Mouse (Mus musculus): ENCODE measurements around the gene Dach1. TPM values are rescaled to one million over a fixed set of nuclear protein-coding genes. Genes with fewer than 3 reads are reported as not detected.
A peak's percentile ranks its signal among the peaks of the same experiment; 100 is the strongest.

Gene Dach1
- polyA plus RNA-seq, 1 experiment from 2014 or later, result 13.6 TPM

- no peaks in the 10 kb centered on the region; the same call in 1 of the 2 replicates for H3K4me1 ChIP-seq (replicated peaks)
- no peak overlapping the region for H3K4me3 ChIP-seq (replicated peaks)
- H3K27me3 ChIP-seq, result no peaks in the 10 kb centered on the region
- 0 out of 2 replicates have a peak, but pooled peaks cover 3% of the 10 kb centered on the region for H3K36me3 ChIP-seq
- H3K4me2 ChIP-seq (replicated peaks), result no peak overlapping the region
- no peaks in the 10 kb centered on the region for H3K9me3 ChIP-seq
- no peak overlapping the region for H3K27ac ChIP-seq
- no peak for ATAC-seq
- WGBS, result 92% methylated on average over 5 of the region's 5 CpGs
- H3K9ac ChIP-seq (replicated peaks), result no peak overlapping the region
Measured at GRCm38 (mm10) chr14:97795385-97795952, 374.1 kb downstream of the Dach1 start.

GRCm38 (mm10) chr14:97774135-97774767 lies 395.3 kb downstream of the Dach1 start:
- ATAC-seq, result no peak

GRCm38 (mm10) chr14:97754400-97754799 lies 415.2 kb downstream of the Dach1 start:
- 14% methylated on average over 4 of the region's 4 CpGs for WGBS
- ATAC-seq, result peak; percentile 55; the same call in 1 of the 2 replicates

More at GRCm38 (mm10) chr14:97774135-97774767, 395.3 kb downstream of the Dach1 start:
- Histone ChIP-seq H3K4me1 (replicated peaks) (no peaks in the 10 kb centered on the region), H3K4me2 (replicated peaks) (no peak overlapping the region), H3K9me3 (no peaks in the 10 kb centered on the region; the same call in 1 of the 2 replicates), H3K36me3 (no peaks in the 10 kb centered on the region), H3K9ac (replicated peaks) (no peak overlapping the region), H3K27ac (no peak overlapping the region), H3K4me3 (replicated peaks) (no peak overlapping the region), H3K27me3 (no peaks in the 10 kb centered on the region)
- 91% methylated on average over 2 of the region's 2 CpGs for WGBS

GRCm38 (mm10) chr14:97753973-97754372 lies 415.6 kb downstream of the Dach1 start:
- no peak overlapping the region for H3K4me2 ChIP-seq (replicated peaks)
- no peaks in the 10 kb centered on the region for H3K9me3 ChIP-seq
- no peak overlapping the region for H3K4me3 ChIP-seq (replicated peaks)
- ATAC-seq, result no peak
- H3K4me1 ChIP-seq (replicated peaks), result peaks cover 4% of the 10 kb centered on the region
- H3K27ac ChIP-seq, result no peak overlapping the region
- H3K27me3 ChIP-seq, result no peaks in the 10 kb centered on the region
- 19% methylated on average over 2 of the region's 2 CpGs for WGBS
- no peak overlapping the region for H3K9ac ChIP-seq (replicated peaks)
- H3K36me3 ChIP-seq, result no peaks in the 10 kb centered on the region

More at GRCm38 (mm10) chr14:97754400-97754799, 415.2 kb downstream of the Dach1 start:
- Histone ChIP-seq H3K9ac (replicated peaks) (no peak overlapping the region), H3K36me3 (no peaks in the 10 kb centered on the region), H3K27ac (no peak overlapping the region), H3K4me1 (replicated peaks) (peaks cover 4% of the 10 kb centered on the region), H3K27me3 (no peaks in the 10 kb centered on the region), H3K4me3 (replicated peaks) (no peak overlapping the region), H3K9me3 (no peaks in the 10 kb centered on the region), H3K4me2 (replicated peaks) (no peak overlapping the region)

GRCm38 (mm10) chr14:97743252-97743651 lies 426.3 kb downstream of the Dach1 start:
- H3K27me3 ChIP-seq, result no peaks in the 10 kb centered on the region
- H3K4me2 ChIP-seq (replicated peaks), result no peak overlapping the region
- no peak overlapping the region for H3K27ac ChIP-seq
- 95% methylated on average over 2 of the region's 2 CpGs for WGBS
- H3K9me3 ChIP-seq, result no peaks in the 10 kb centered on the region
- H3K4me1 ChIP-seq (replicated peaks), result no peaks in the 10 kb centered on the region
- H3K36me3 ChIP-seq, result no peaks in the 10 kb centered on the region
- no peak overlapping the region for H3K4me3 ChIP-seq (replicated peaks)
- ATAC-seq, result no peak
- no peak overlapping the region for H3K9ac ChIP-seq (replicated peaks)

GRCm38 (mm10) chr14:97742785-97743184 lies 426.8 kb downstream of the Dach1 start:
- H3K9ac ChIP-seq (replicated peaks), result no peak overlapping the region
- H3K36me3 ChIP-seq, result no peaks in the 10 kb centered on the region
- no peaks in the 10 kb centered on the region for H3K9me3 ChIP-seq
- H3K4me1 ChIP-seq (replicated peaks), result no peaks in the 10 kb centered on the region
- no peak overlapping the region for H3K4me3 ChIP-seq (replicated peaks)
- H3K27me3 ChIP-seq, result no peaks in the 10 kb centered on the region
- WGBS, result 49% methylated on average over 4 of the region's 4 CpGs
- no peak overlapping the region for H3K4me2 ChIP-seq (replicated peaks)
- ATAC-seq, result no peak
- no peak overlapping the region for H3K27ac ChIP-seq

Measured in midbrain, embryonic 13.5 days (tissue).